Comparison of ENCODE assay signal across 8 mouse cellular contexts in the genomic region with DNA sequence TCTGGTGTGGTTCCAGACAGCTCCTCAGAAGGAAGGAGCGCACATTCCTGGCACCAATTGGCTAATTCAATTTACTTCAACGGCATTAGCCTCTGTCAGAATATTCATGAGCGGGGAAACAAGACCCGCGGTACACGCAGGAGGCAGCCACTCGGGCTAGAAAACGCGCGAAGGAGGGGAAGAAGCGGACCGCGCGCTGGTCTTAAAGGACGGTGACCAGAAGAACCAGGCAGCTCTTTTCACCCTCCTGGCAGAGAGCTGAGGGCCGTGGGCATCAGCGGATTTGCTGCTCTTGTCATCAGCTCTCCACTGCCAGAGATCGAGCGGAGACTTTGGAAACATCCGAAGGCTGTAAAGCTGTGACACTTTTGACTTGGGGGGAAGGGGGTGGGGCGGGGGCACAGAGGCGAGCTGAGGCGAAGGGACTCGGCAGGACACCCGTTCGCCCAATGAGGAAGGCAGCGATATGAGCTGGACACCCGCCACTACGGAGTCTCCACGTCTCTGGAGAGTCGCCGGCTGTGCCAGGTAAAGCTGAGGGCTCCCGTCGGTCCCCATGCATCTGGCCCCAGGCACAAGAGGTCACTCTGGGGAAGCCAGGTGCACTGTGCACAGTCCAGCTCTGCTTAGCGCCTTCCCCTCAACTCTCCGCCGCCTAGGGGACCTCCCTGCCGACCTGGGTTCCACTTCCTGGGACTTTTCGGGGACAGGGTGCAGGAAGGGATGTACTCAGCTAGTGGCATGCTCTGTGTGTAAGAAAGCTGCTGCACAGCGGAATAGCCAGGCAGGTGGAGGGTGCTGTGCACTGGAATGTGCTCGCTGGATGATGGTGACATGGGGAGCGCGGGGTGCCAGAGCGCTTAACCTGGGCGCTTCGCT. TPM values are rescaled to one million over a fixed set of nuclear protein-coding genes. Genes with fewer than 3 reads are reported as not detected.
A peak's percentile ranks its signal among the peaks of the same experiment; 100 is the strongest.
DNase-seq lines count a peak whose midpoint lies in the region; ATAC-seq and TF ChIP-seq lines count a peak whose summit lies in the region.

A gene (plus strand): TSS at position 159 of the 879 bp plus-strand sequence.

- peak within 1 kb of the TSS; percentile 79 for H3K4me2 ChIP-seq in kidney, postnatal 0 days (ENCODE audit: low read length)
- H3K4me2 ChIP-seq in forebrain, embryonic 15.5 days (replicated peaks) = peak within 1 kb of the TSS; percentile 99
- peak within 1 kb of the TSS; percentile 88 for H3K4me2 ChIP-seq in intestine, embryonic 14.5 days (ENCODE audit: low read length)
- peak within 1 kb of the TSS; percentile 24; the same call in 1 of the 2 replicates for H3K4me2 ChIP-seq in liver, embryonic 16.5 days (ENCODE audit: low read depth, low read length)
- peak within 1 kb of the TSS; percentile 80 for H3K4me2 ChIP-seq in stomach, embryonic 16.5 days (ENCODE audit: low read depth, low read length)

- H3K4me3 ChIP-seq in kidney, postnatal 0 days (replicated peaks; ENCODE audit: low read depth, low read length) = peak within 1 kb of the TSS; percentile 33
- peak within 1 kb of the TSS; percentile 64 for H3K4me3 ChIP-seq in forebrain, embryonic 15.5 days
- peak within 1 kb of the TSS; percentile 42 for H3K4me3 ChIP-seq in intestine, embryonic 14.5 days (ENCODE audit: low read depth, low read length)
- no peak within 1 kb of the TSS for H3K4me3 ChIP-seq in liver, embryonic 16.5 days (ENCODE audit: low read depth, low read length)
- H3K4me3 ChIP-seq in stomach, embryonic 16.5 days (replicated peaks; ENCODE audit: low read length) = peak within 1 kb of the TSS; percentile 48

- peaks cover 9% of the 10 kb centered on the region; the same call in 1 of the 2 replicates for H3K27me3 ChIP-seq in kidney, postnatal 0 days (ENCODE audit: insufficient read depth, low read length)
- H3K27me3 ChIP-seq in forebrain, embryonic 15.5 days = no peaks in the 10 kb centered on the region
- peaks cover 6% of the 10 kb centered on the region for H3K27me3 ChIP-seq in intestine, embryonic 14.5 days (replicated peaks; ENCODE audit: control insufficient read depth, insufficient read depth, low read length)
- H3K27me3 ChIP-seq in liver, embryonic 16.5 days (ENCODE audit: control insufficient read depth, insufficient read depth, low read depth, low read length) = peaks cover 18% of the 10 kb centered on the region
- peaks cover 5% of the 10 kb centered on the region for H3K27me3 ChIP-seq in stomach, embryonic 16.5 days (ENCODE audit: control insufficient read depth, insufficient read depth, low read length)

- peaks cover 6% of the 10 kb centered on the region; the same call in 1 of the 2 replicates for H3K4me1 ChIP-seq in kidney, postnatal 0 days (replicated peaks; ENCODE audit: insufficient read depth, low read length)
- H3K4me1 ChIP-seq in forebrain, embryonic 15.5 days = peaks cover 27% of the 10 kb centered on the region
- 0 out of 2 replicates have a peak, but pooled peaks cover 3% of the 10 kb centered on the region for H3K4me1 ChIP-seq in intestine, embryonic 14.5 days (replicated peaks; ENCODE audit: control insufficient read depth, insufficient read depth, low read length)
- no peaks in the 10 kb centered on the region for H3K4me1 ChIP-seq in liver, embryonic 16.5 days (ENCODE audit: control insufficient read depth, low read depth, low read length)
- peaks cover 5% of the 10 kb centered on the region; the same call in 1 of the 2 replicates for H3K4me1 ChIP-seq in stomach, embryonic 16.5 days (ENCODE audit: control insufficient read depth, insufficient read depth, low read length)

- TF ChIP-seq CTCF in kidney, postnatal 0 days (IDR thresholded peaks at IDR 0.05; ENCODE audit: low read depth) = no peak

- H3K27ac ChIP-seq in kidney, postnatal 0 days = no peak within 1 kb of the TSS
- H3K27ac ChIP-seq in forebrain, embryonic 15.5 days (replicated peaks) = no peak within 1 kb of the TSS
- H3K27ac ChIP-seq in intestine, embryonic 14.5 days (ENCODE audit: low read depth) = no peak within 1 kb of the TSS
- H3K27ac ChIP-seq in liver, embryonic 16.5 days (ENCODE audit: low read length) = no peak within 1 kb of the TSS
- H3K27ac ChIP-seq in stomach, embryonic 16.5 days (ENCODE audit: low read length) = no peak within 1 kb of the TSS

- DNase-seq in kidney, postnatal 0 days (ENCODE audit: low spot score) = peak; percentile 11
- DNase-seq in kidney, adult 9 months = no peak
- peak; percentile 58 for DNase-seq in cerebellum, adult 11-12 months
- peak; percentile 72 for DNase-seq in intestine, embryonic 14.5 days (ENCODE audit: low spot score)
- DNase-seq in urinary bladder, postnatal 4 days (ENCODE audit: low spot score in 2 of 2) = no peak

- peak; percentile 61; the same call in 1 of the 2 replicates for ATAC-seq in kidney, postnatal 0 days (replicated peaks; ENCODE audit: low FRiP score, low read depth)
- peak; percentile 83 for ATAC-seq in forebrain, embryonic 15.5 days (replicated peaks)
- ATAC-seq in intestine, embryonic 14.5 days (replicated peaks; ENCODE audit: low FRiP score, low TSS enrichment, low read depth) = peak; percentile 71
- ATAC-seq in liver, embryonic 16.5 days (ENCODE audit: low read depth) = no peak
- ATAC-seq in stomach, embryonic 16.5 days (ENCODE audit: insufficient read depth, low FRiP score) = peak; percentile 33

- no peaks in the 10 kb centered on the region for H3K36me3 ChIP-seq in kidney, postnatal 0 days (ENCODE audit: insufficient read depth, low read length)
- H3K36me3 ChIP-seq in forebrain, embryonic 15.5 days = no peaks in the 10 kb centered on the region
- H3K36me3 ChIP-seq in intestine, embryonic 14.5 days (ENCODE audit: control insufficient read depth, insufficient read depth, low read length) = no peaks in the 10 kb centered on the region
- H3K36me3 ChIP-seq in liver, embryonic 16.5 days (ENCODE audit: control insufficient read depth, insufficient read depth) = no peaks in the 10 kb centered on the region
- H3K36me3 ChIP-seq in stomach, embryonic 16.5 days (ENCODE audit: control insufficient read depth, insufficient read depth, low read length) = no peaks in the 10 kb centered on the region

- WGBS in kidney, postnatal 0 days = under 1% methylated on average over 46 of the region's 46 CpGs
- WGBS in forebrain, embryonic 15.5 days = under 1% methylated on average over 46 of the region's 46 CpGs
- WGBS in intestine, embryonic 14.5 days = under 1% methylated on average over 46 of the region's 46 CpGs
- WGBS in liver, embryonic 16.5 days (ENCODE audit: insufficient replicate concordance) = under 1% methylated on average over 46 of the region's 46 CpGs
- under 1% methylated on average over 46 of the region's 46 CpGs for WGBS in stomach, embryonic 16.5 days

- H3K9ac ChIP-seq in kidney, postnatal 0 days (ENCODE audit: low read depth, low read length) = peak within 1 kb of the TSS; percentile 31; the same call in 1 of the 2 replicates
- H3K9ac ChIP-seq in forebrain, embryonic 15.5 days (replicated peaks) = peak within 1 kb of the TSS; percentile 64
- no peak within 1 kb of the TSS for H3K9ac ChIP-seq in intestine, embryonic 14.5 days (ENCODE audit: low read length)
- no peak within 1 kb of the TSS for H3K9ac ChIP-seq in liver, embryonic 16.5 days (ENCODE audit: low read depth, low read length)
- peak within 1 kb of the TSS; percentile 54 for H3K9ac ChIP-seq in stomach, embryonic 16.5 days (ENCODE audit: low read length)

- H3K9me3 ChIP-seq in kidney, postnatal 0 days (replicated peaks; ENCODE audit: low read length) = no peaks in the 10 kb centered on the region
- H3K9me3 ChIP-seq in forebrain, embryonic 15.5 days = no peaks in the 10 kb centered on the region
- H3K9me3 ChIP-seq in intestine, embryonic 14.5 days (ENCODE audit: control insufficient read depth, low read length) = no peaks in the 10 kb centered on the region
- no peaks in the 10 kb centered on the region for H3K9me3 ChIP-seq in liver, embryonic 16.5 days (replicated peaks; ENCODE audit: control insufficient read depth, low read length)
- H3K9me3 ChIP-seq in stomach, embryonic 16.5 days (replicated peaks; ENCODE audit: control insufficient read depth, low read length) = no peaks in the 10 kb centered on the region

RNA-seq across cellular contexts. Expression of the gene that starts here (rescaled TPM):
- polyA plus RNA-seq in kidney, postnatal 0 days (2015; fragmentation: Nextera tagmentation; extraction: Ambion mirVana) = 0.08 and 0.09 TPM in 2 replicates
- polyA plus RNA-seq in forebrain, embryonic 15.5 days (2015; fragmentation: Nextera tagmentation; extraction: Ambion mirVana) = 1.1 and 1.2 TPM in 2 replicates
- polyA plus RNA-seq in intestine, embryonic 14.5 days (2014; fragmentation: Nextera tagmentation; extraction: Ambion mirVana) = 0.07 and 0.20 TPM in 2 replicates
- 0.02 TPM in 1 of 2 replicates, not detected in the other for polyA plus RNA-seq in liver, embryonic 16.5 days (2015; fragmentation: Nextera tagmentation; extraction: Ambion mirVana)
- polyA plus RNA-seq in stomach, embryonic 16.5 days (2015; fragmentation: Nextera tagmentation; extraction: Ambion mirVana) = 0.11 and 0.17 TPM in 2 replicates

Comparison
In these comparisons a context has a peak if more than half of its experiments do, and no peak if none do; other contexts are left out.
1. Peak in DNase-seq, ATAC-seq, H3K4me3 ChIP-seq, H3K9ac ChIP-seq and H3K4me2 ChIP-seq in kidney, postnatal 0 days; RNA of the gene not detected or under 1 TPM.
2. Peak in DNase-seq, ATAC-seq, H3K4me3 ChIP-seq and H3K4me2 ChIP-seq in intestine, embryonic 14.5 days; RNA of the gene not detected or under 1 TPM.
3. Peak in ATAC-seq, H3K4me3 ChIP-seq, H3K9ac ChIP-seq and H3K4me2 ChIP-seq in stomach, embryonic 16.5 days; RNA of the gene not detected or under 1 TPM.
4. H3K4me2 ChIP-seq: peak in every context shown above with its lines; median percentile 99 in forebrain, embryonic 15.5 days; 88 in intestine, embryonic 14.5 days; 80 in stomach, embryonic 16.5 days; 79 in kidney, postnatal 0 days; 24 in liver, embryonic 16.5 days.